9 mouse cellular contexts compared by ENCODE assay signal in the genomic region with DNA sequence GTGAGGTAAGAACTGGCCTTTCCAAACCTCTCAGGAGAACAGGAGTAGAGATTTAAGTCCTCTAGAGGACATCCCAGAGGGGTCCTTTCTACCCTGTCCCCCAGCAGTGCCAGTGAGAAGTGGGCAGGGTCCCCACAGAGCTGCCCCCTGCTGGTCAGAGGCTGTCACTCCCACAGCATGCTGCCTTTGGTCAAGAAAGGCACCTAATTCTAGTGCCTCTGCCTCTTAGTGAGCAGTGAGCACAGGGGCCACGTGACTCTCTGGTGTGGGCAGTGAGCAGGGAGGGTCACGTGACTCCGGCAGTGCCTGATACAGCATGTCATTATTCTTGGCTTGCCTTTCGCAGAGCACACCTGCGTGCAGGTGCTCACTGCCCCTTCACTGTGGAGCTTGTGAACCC.
DNase-seq lines count a peak whose midpoint lies in the region; ATAC-seq and TF ChIP-seq lines count a peak whose summit lies in the region.
"Had no signal": no experiment of that assay in that cellular context is flagged by ENCODE, and none has a peak within 500 bp of the region (broad histone marks: within the 10 kb centered on the region; RNA-seq: fewer than 3 reads in every experiment).

No protein-coding gene starts in this region.

- peaks cover 7% of the 10 kb centered on the region; the same call in 1 of the 2 replicates for H3K4me1 ChIP-seq in forebrain, postnatal 0 days (ENCODE audit: insufficient read depth)
- H3K4me1 ChIP-seq in forebrain, embryonic 14.5 days (ENCODE audit: control insufficient read depth, insufficient read depth, low read length): no peaks in the 10 kb centered on the region
- H3K4me1 ChIP-seq in olfactory bulb, adult 2 months (ENCODE audit: control insufficient read depth, insufficient read depth, low read length): peaks cover 34% of the 10 kb centered on the region

- WGBS in forebrain, postnatal 0 days: 50% methylated on average over 5 of the region's 5 CpGs
- 50% methylated on average over 5 of the region's 5 CpGs for WGBS in forebrain, embryonic 14.5 days
- WGBS in olfactory bulb, adult 2 months: 54% methylated on average over 5 of the region's 5 CpGs

- no peak overlapping the region for H3K4me2 ChIP-seq in forebrain, postnatal 0 days (ENCODE audit: low read depth)
- H3K4me2 ChIP-seq in forebrain, embryonic 14.5 days (ENCODE audit: low read length): no peak overlapping the region
- H3K4me2 ChIP-seq: midbrain, embryonic 12.5 days had no signal

- no peak overlapping the region for H3K27ac ChIP-seq in forebrain, postnatal 0 days (ENCODE audit: low read depth, low read length)
- no peak overlapping the region for H3K27ac ChIP-seq in forebrain, embryonic 14.5 days (ENCODE audit: low read depth, low read length)
- H3K27ac ChIP-seq in olfactory bulb, adult 2 months (ENCODE audit: insufficient read depth, low read depth, low read length): no peak overlapping the region

- no peaks in the 10 kb centered on the region for H3K9me3 ChIP-seq in forebrain, postnatal 0 days (ENCODE audit: low read length)
- H3K9me3 ChIP-seq in forebrain, embryonic 14.5 days (replicated peaks; ENCODE audit: control insufficient read depth, low read length): no peaks in the 10 kb centered on the region
- H3K9me3 ChIP-seq: midbrain, embryonic 12.5 days had no signal

- no peaks in the 10 kb centered on the region for H3K36me3 ChIP-seq in forebrain, postnatal 0 days (ENCODE audit: insufficient read depth)
- no peaks in the 10 kb centered on the region for H3K36me3 ChIP-seq in forebrain, embryonic 14.5 days (ENCODE audit: control insufficient read depth, insufficient read depth, low read length)
- H3K36me3 ChIP-seq: midbrain, embryonic 12.5 days had no signal

- peak; percentile 76 for TF ChIP-seq CTCF in forebrain, postnatal 0 days (IDR thresholded peaks at IDR 0.05; ENCODE audit: low read depth)
- TF ChIP-seq CTCF in olfactory bulb, adult 2 months (IDR thresholded peaks at IDR 0.05; ENCODE audit: insufficient read depth, low read depth, low read length): peak; percentile 68; the same call in 1 of the 2 replicates

- no peaks in the 10 kb centered on the region for H3K27me3 ChIP-seq in forebrain, postnatal 0 days (ENCODE audit: insufficient read depth, low read length)
- no peaks in the 10 kb centered on the region for H3K27me3 ChIP-seq in forebrain, embryonic 14.5 days (replicated peaks; ENCODE audit: control insufficient read depth, insufficient read depth, low read length)

- no peak for TF ChIP-seq POLR2A in olfactory bulb, adult 2 months (IDR thresholded peaks at IDR 0.05; ENCODE audit: insufficient read depth, low read depth, low read length)

- no peak overlapping the region for H3K9ac ChIP-seq in forebrain, postnatal 0 days
- no peak overlapping the region for H3K9ac ChIP-seq in forebrain, embryonic 14.5 days (ENCODE audit: low read length)
- H3K9ac ChIP-seq: midbrain, embryonic 12.5 days had no signal

- no peak overlapping the region for H3K4me3 ChIP-seq in forebrain, postnatal 0 days (ENCODE audit: low read depth, low read length)
- no peak overlapping the region for H3K4me3 ChIP-seq in forebrain, embryonic 14.5 days (ENCODE audit: low read depth, low read length)
- H3K4me3 ChIP-seq in olfactory bulb, adult 2 months (ENCODE audit: insufficient read depth, low read depth, low read length): no peak overlapping the region
- H3K4me3 ChIP-seq: midbrain, embryonic 12.5 days had no signal

- DNase-seq in forebrain, postnatal 0 days: no peak
- no peak for DNase-seq in forebrain, embryonic 14.5 days (ENCODE audit: low spot score)
- peak; percentile 26 for DNase-seq in urinary bladder, postnatal 14 days (ENCODE audit: low spot score)
- DNase-seq in urinary bladder, postnatal 10 days (ENCODE audit: low spot score): no peak
- peak; percentile 62 for DNase-seq in kidney, postnatal 10 days
- DNase-seq in yolk sac, embryonic 10.5 days (ENCODE audit: low spot score): no peak
- no peak for DNase-seq in T-cell, adult 2 months (ENCODE audit: low spot score)

- no peak for ATAC-seq in forebrain, postnatal 0 days
- no peak for ATAC-seq in forebrain, embryonic 14.5 days

Comparison
In these comparisons a context has a peak if more than half of its experiments do, and no peak if none do; other contexts are left out.
1. DNase-seq: peak in urinary bladder, postnatal 14 days (single experiment) and kidney, postnatal 10 days (single experiment); none in forebrain, postnatal 0 days (single experiment), forebrain, embryonic 14.5 days (single experiment), urinary bladder, postnatal 10 days (single experiment), yolk sac, embryonic 10.5 days (single experiment) and T-cell, adult 2 months (single experiment).